Mouse (Mus musculus): ENCODE measurements at regions not wholly inside any gene's neighbourhood (a gene's known extent, or its start where the extent isn't known, plus 50 kb on each side); places are given as distances from the start of the nearest gene placed in this dataset.

GRCm38 (mm10) chr9:120628794-120629560 is 57.7 kb downstream of the Rpl14 start:
- DNase-seq (ENCODE audit: low spot score) = no peak

- no peak for DNase-seq (ENCODE audit: low spot score)
Measured at GRCm38 (mm10) chr9:120629609-120630008, 58.4 kb downstream of the Rpl14 start.

- DNase-seq (ENCODE audit: low spot score) = no peak
Measured at GRCm38 (mm10) chr9:120632821-120633220, 61.6 kb downstream of the Rpl14 start.

GRCm38 (mm10) chr9:120642656-120643055 is 71.4 kb downstream of the Rpl14 start:
- no peak for DNase-seq (ENCODE audit: low spot score)

GRCm38 (mm10) chr9:120643371-120643770 is 72.1 kb downstream of the Rpl14 start:
- no peak for DNase-seq (ENCODE audit: low spot score)

- DNase-seq (ENCODE audit: low spot score) = no peak
Measured at GRCm38 (mm10) chr9:120645776-120646175, 74.5 kb downstream of the Rpl14 start.

GRCm38 (mm10) chr9:120646806-120647667 is 75.8 kb downstream of the Rpl14 start:
- no peak for DNase-seq (ENCODE audit: low spot score)

GRCm38 (mm10) chr9:120647668-120647955 is 76.4 kb downstream of the Rpl14 start:
- no peak for DNase-seq (ENCODE audit: low spot score)

- no peak for DNase-seq (ENCODE audit: low spot score)
Measured at GRCm38 (mm10) chr9:120652733-120653132, 81.5 kb downstream of the Rpl14 start.

- DNase-seq (ENCODE audit: low spot score) = no peak
Measured at GRCm38 (mm10) chr9:120653170-120653569, 81.9 kb downstream of the Rpl14 start.

GRCm38 (mm10) chr9:120654736-120655135 is 83.5 kb downstream of the Rpl14 start:
- no peak for DNase-seq (ENCODE audit: low spot score)

GRCm38 (mm10) chr9:120656976-120657375 is 85.7 kb downstream of the Rpl14 start:
- DNase-seq (ENCODE audit: low spot score) = no peak

- DNase-seq (ENCODE audit: low spot score) = no peak
Measured at GRCm38 (mm10) chr9:120657786-120658185, 86.5 kb downstream of the Rpl14 start.

- no peak for DNase-seq (ENCODE audit: low spot score)
Measured at GRCm38 (mm10) chr9:120658576-120658975, 87.3 kb downstream of the Rpl14 start.

GRCm38 (mm10) chr9:120661226-120661625 is 90.0 kb downstream of the Rpl14 start:
- no peak for DNase-seq (ENCODE audit: low spot score)

- no peak for DNase-seq (ENCODE audit: low spot score)
Measured at GRCm38 (mm10) chr9:120661641-120662227, 90.5 kb downstream of the Rpl14 start.

GRCm38 (mm10) chr9:120663181-120663580 is 91.9 kb downstream of the Rpl14 start:
- no peak for DNase-seq (ENCODE audit: low spot score)

- no peak for DNase-seq (ENCODE audit: low spot score)
Measured at GRCm38 (mm10) chr9:120664086-120664485, 92.8 kb downstream of the Rpl14 start.

- DNase-seq (ENCODE audit: low spot score) = no peak
Measured at GRCm38 (mm10) chr9:120672452-120672851, 101.2 kb downstream of the Rpl14 start.

- DNase-seq (ENCODE audit: low spot score) = no peak
Measured at GRCm38 (mm10) chr9:120674855-120675254, 103.6 kb downstream of the Rpl14 start.

GRCm38 (mm10) chr9:120675371-120676150 is 104.3 kb downstream of the Rpl14 start:
- DNase-seq (ENCODE audit: low spot score) = no peak

GRCm38 (mm10) chr9:120676301-120676700 is 105.1 kb downstream of the Rpl14 start:
- no peak for DNase-seq (ENCODE audit: low spot score)
